Mouse (Mus musculus) MEL (cell line): ENCODE results near the gene Zc3hc1.

Source experiments
- CTCF ChIP-seq, 3 experiments: IDR thresholded peaks in 2 of 3; conservative IDR thresholded peaks in 1 of 3; 2 replicates each; pipeline ENCODE4 v1.5.1; 2011 to 2012; ENCODE audit warnings: low read length in 3 of 3, low read depth in 2 of 3, mild to moderate bottlenecking in 2 of 3, improper control_type of control experiment in 1 of 3, inconsistent platforms in 1 of 3, mixed read lengths in 1 of 3, moderate library complexity in 1 of 3; ENCODE audit not compliant: control insufficient read depth in 1 of 3, insufficient read depth in 1 of 3, poor library complexity in 1 of 3, severe bottlenecking in 1 of 3
- KAT2A ChIP-seq: conservative IDR thresholded peaks from 2 replicates; pipeline ENCODE4 v1.6.1; 2012; ENCODE audit warnings: low read depth, low read length, improper control_type of control experiment, inconsistent platforms
- MAX ChIP-seq: IDR thresholded peaks from 2 replicates; pipeline ENCODE4 v1.6.1; 2011; ENCODE audit warnings: low read length, improper control_type of control experiment
- NRF1 ChIP-seq: IDR thresholded peaks from 2 replicates; pipeline ENCODE4 v1.6.1; 2014; ENCODE audit warnings: low read depth, mild to moderate bottlenecking, inconsistent platforms, low read length, improper control_type of control experiment, moderate library complexity; ENCODE audit not compliant: poor library complexity, insufficient read depth, severe bottlenecking
- POLR2A ChIP-seq, 2 experiments: IDR thresholded peaks; 2 replicates each; pipeline ENCODE4 v1.6.1; 2011 to 2012; ENCODE audit warnings: low read length in 2 of 2, mild to moderate bottlenecking in 2 of 2, control low read depth in 1 of 2, improper control_type of control experiment in 1 of 2, low read depth in 1 of 2, moderate library complexity in 1 of 2; ENCODE audit not compliant: control insufficient read depth in 1 of 2, insufficient read depth in 1 of 2, poor library complexity in 1 of 2
- USF1 ChIP-seq: IDR thresholded peaks from 2 replicates; pipeline ENCODE4 v1.6.1; 2014; ENCODE audit warnings: low read depth, mild to moderate bottlenecking, inconsistent platforms, low read length, improper control_type of control experiment, moderate library complexity
- USF2 ChIP-seq, 2 experiments: IDR thresholded peaks; 2 replicates each; pipeline ENCODE4 v1.6.1; 2011 to 2012; ENCODE audit warnings: improper control_type of control experiment in 2 of 2, low read length in 2 of 2, borderline replicate concordance in 1 of 2, inconsistent platforms in 1 of 2, low read depth in 1 of 2, mild to moderate bottlenecking in 1 of 2; ENCODE audit not compliant: insufficient read depth in 1 of 2
- ZC3H11A ChIP-seq: IDR thresholded peaks from 2 replicates; pipeline ENCODE4 v1.6.1; 2012; ENCODE audit warnings: low read depth, mild to moderate bottlenecking, inconsistent platforms, low read length, improper control_type of control experiment
- ZMIZ1 ChIP-seq: IDR thresholded peaks from 2 replicates; pipeline ENCODE4 v1.6.1; 2012; ENCODE audit warnings: low read depth, mild to moderate bottlenecking, inconsistent platforms, low read length, improper control_type of control experiment, moderate library complexity

DNA sequence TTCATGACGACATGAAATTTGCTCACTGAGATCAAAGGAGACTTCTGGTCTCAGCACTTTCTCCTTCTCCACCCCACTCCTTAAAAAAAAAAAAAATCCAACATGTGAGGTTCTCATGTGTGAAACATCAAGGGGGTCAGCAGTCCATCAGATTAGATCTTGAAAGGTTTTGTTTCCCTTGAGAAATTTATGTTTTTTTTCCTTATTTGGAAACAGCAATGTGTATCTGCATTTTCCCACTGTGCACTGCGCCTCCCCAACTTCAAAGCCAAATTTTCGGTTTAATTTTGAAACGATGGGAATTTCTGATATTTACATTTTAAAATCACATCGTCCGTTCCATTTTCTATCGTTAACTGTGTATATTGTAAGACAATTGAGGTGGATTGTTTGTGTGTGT, 9.9 kb upstream of the Zc3hc1 start:
- TF ChIP-seq POLR2A (IDR thresholded peaks at IDR 0.05; ENCODE audit: control insufficient read depth in 1 of 2, insufficient read depth in 1 of 2, low read depth in 1 of 2, low read length in 2 of 2, poor library complexity in 1 of 2) (no peak), CTCF (IDR thresholded peaks at IDR 0.05 in 2 of 3, conservative IDR thresholded peaks at IDR 0.05 in 1 of 3; ENCODE audit: control insufficient read depth in 1 of 3, insufficient read depth in 1 of 3, low read depth in 2 of 3, low read length in 3 of 3, poor library complexity in 1 of 3, severe bottlenecking in 1 of 3) (no peak), USF1 (no peak), KAT2A (no peak), USF2 (IDR thresholded peaks at IDR 0.05; ENCODE audit: borderline replicate concordance in 1 of 2, insufficient read depth in 1 of 2, low read depth in 1 of 2, low read length in 2 of 2) (no peak), NRF1 (no peak), MAX (no peak), ZMIZ1 (no peak), ZC3H11A (no peak)
